Mouse (Mus musculus) midbrain, embryonic 10.5 days (tissue): ENCODE data around the gene Hap1. TPM values are rescaled to one million over a fixed set of nuclear protein-coding genes. Genes with fewer than 3 reads are reported as not detected.
"Not testable (repeated sequence)": the region's sequence is repeated elsewhere in the genome, so short reads cannot be mapped to it uniquely, and the experiment has no call there.

Source experiments
- DNase-seq: peaks from one replicate; pipeline ENCODE4 v3.0.0-alpha.2; 2017; ENCODE audit warnings: low spot score
- H3K27ac ChIP-seq: fragments of 300-500 bp; sonication (generic); replicated peaks from 2 replicates; pipeline ENCODE4 v1.5.1; 2016; ENCODE audit warnings: mild to moderate bottlenecking
- H3K27me3 ChIP-seq: fragments of 300-500 bp; sonication (generic); 2 replicates; pipeline ENCODE4 v1.6.1; 2016; ENCODE audit warnings: low read depth, mild to moderate bottlenecking; ENCODE audit not compliant: poor library complexity, severe bottlenecking
- H3K36me3 ChIP-seq: fragments of 300-500 bp; sonication (generic); 2 replicates; pipeline ENCODE4 v1.6.1; 2016; ENCODE audit warnings: mild to moderate bottlenecking, moderate library complexity
- H3K4me1 ChIP-seq: fragments of 300-500 bp; sonication (generic); 2 replicates; pipeline ENCODE4 v1.6.1; 2016
- H3K4me3 ChIP-seq: fragments of 300-500 bp; sonication (generic); 2 replicates; pipeline ENCODE4 v1.5.1; 2016; ENCODE audit warnings: mild to moderate bottlenecking, moderate library complexity
- H3K9me3 ChIP-seq: fragments of 300-500 bp; sonication (generic); replicated peaks from 2 replicates; pipeline ENCODE4 v1.6.1; 2016; ENCODE audit warnings: mild to moderate bottlenecking
- WGBS: fragments of 180-500 bp; shearing (Covaris S2); methylation state at CpG from one replicate; pipeline ENCODE4 v1.1.7; 2016; 5-methylcytosine and 5-hydroxymethylcytosine counted together
- polyA plus RNA-seq: library from polyadenylated mRNA; unstranded; fragments of >200 nt; fragmentation: Nextera tagmentation; extraction: Ambion mirVana; gene quantifications from 2 replicates; pipeline ENCODE4 v1.2.1, GENCODE M21; 2016

Gene Hap1
- polyA plus RNA-seq, 1 experiment from 2014 or later = 36.6 TPM

DNA sequence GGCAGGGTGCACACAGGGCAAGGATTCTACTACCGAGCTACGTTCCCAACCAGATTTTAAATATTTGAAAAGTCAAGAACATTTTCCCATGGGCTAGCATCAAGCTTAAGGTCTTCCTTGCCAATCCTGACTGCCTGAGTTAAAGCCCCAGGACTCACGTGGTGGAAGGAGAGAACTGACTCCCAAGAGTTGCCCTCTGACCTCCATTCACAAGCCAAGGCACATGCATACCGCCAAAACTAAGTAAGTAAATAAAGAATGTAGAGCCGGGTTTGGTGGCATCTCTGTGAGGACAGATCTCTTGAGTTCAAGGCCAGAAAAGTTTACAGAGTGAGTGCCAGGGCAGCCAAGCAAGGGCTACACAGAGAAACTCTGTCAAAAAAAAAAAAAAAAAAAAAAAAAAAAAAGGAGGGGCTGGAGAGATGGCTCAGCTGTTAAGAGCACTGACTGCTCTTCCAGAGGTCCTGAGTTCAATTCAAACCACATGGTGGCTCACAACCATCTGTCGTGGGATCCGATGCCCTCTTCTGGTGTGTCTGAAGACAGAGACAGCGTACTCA, 25.0 kb downstream of the Hap1 start:
- not testable (repeated sequence) for H3K9me3 ChIP-seq, H3K4me3 ChIP-seq, DNase-seq, H3K27ac ChIP-seq, H3K27me3 ChIP-seq, H3K36me3 ChIP-seq
- peaks cover 37% of the 10 kb centered on the region for H3K4me1 ChIP-seq
- 65% methylated on average over 8 of the region's 8 CpGs for WGBS

DNA sequence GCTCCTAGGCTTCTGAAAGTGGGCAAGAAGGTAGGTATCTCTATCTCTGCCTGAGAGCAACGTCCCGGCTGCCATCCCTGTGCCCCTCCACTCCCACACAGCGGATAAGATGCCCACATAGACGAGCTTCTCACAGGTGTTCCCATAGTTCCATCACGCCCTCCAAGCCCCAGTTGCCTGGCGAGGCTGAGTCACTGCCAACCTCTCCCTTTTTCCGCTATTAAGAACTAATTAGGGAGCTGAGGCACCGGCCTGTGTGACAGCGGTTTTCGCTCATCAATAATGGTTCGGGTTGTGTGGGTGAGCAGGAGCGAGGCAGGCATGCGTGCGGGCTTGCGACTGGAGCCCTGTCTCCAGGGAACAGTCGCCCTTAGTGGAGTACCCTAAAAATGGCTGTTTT, 25.7 kb downstream of the Hap1 start:
- H3K4me1 ChIP-seq = peaks cover 33% of the 10 kb centered on the region
- WGBS = 73% methylated on average over 16 of the region's 16 CpGs
- H3K36me3 ChIP-seq = no peaks in the 10 kb centered on the region
- H3K9me3 ChIP-seq = no peaks in the 10 kb centered on the region
- DNase-seq = no peak
- no peak overlapping the region for H3K4me3 ChIP-seq
- no peaks in the 10 kb centered on the region for H3K27me3 ChIP-seq
- no peak overlapping the region for H3K27ac ChIP-seq

DNA sequence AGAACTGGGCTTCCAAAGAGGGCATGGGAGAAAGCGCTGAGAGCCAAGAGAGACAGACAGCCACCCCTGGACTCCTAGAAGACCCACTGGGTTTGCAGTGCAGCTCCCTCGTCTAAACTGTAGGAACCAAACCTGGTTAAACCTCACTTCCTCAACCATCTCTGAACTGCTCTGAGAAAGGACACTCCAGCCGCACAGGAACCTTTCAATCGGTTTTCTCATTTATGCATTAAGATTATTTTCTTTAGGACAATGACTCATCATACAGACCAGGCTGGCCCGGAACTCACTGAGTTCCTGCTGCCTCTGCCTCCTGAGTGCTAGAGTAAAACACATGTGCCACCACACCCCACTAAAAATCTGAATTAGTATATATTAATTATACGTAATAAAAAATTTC, 28.2 kb downstream of the Hap1 start:
- Histone ChIP-seq H3K27me3 (no peaks in the 10 kb centered on the region), H3K36me3 (peaks cover 3% of the 10 kb centered on the region; the same call in 1 of the 2 replicates), H3K27ac (no peak overlapping the region), H3K4me3 (no peak overlapping the region), H3K4me1 (peaks cover 17% of the 10 kb centered on the region), H3K9me3 (no peaks in the 10 kb centered on the region)
- DNase-seq = no peak
- WGBS = 90% methylated on average over 6 of the region's 6 CpGs

GRCm38 (mm10) chr11:100327316-100327715, 28.6 kb downstream of the Hap1 start:
- 70% methylated on average over 11 of the region's 11 CpGs for WGBS
- no peaks in the 10 kb centered on the region for H3K9me3 ChIP-seq
- H3K27me3 ChIP-seq = no peaks in the 10 kb centered on the region
- H3K4me3 ChIP-seq = no peak overlapping the region
- peaks cover 7% of the 10 kb centered on the region for H3K36me3 ChIP-seq
- no peak for DNase-seq
- H3K4me1 ChIP-seq = peaks cover 12% of the 10 kb centered on the region
- no peak overlapping the region for H3K27ac ChIP-seq

- 79% methylated on average over 11 of the region's 11 CpGs for WGBS
These were observed 30.8 kb downstream of the Hap1 start for GRCm38 (mm10) chr11:100325062-100325629.

GRCm38 (mm10) chr11:100323578-100323977, 32.4 kb downstream of the Hap1 start:
- Histone ChIP-seq H3K36me3 (peaks cover 26% of the 10 kb centered on the region), H3K9me3 (no peaks in the 10 kb centered on the region), H3K4me1 (peaks cover 17% of the 10 kb centered on the region), H3K4me3 (no peak overlapping the region), H3K27ac (no peak overlapping the region), H3K27me3 (no peaks in the 10 kb centered on the region)
- WGBS = 14% methylated on average over 3 of the region's 3 CpGs
- peak; percentile 45 for DNase-seq

More at GRCm38 (mm10) chr11:100325062-100325629, 30.8 kb downstream of the Hap1 start:
- H3K9me3 ChIP-seq = no peaks in the 10 kb centered on the region
- no peak for DNase-seq
- no peaks in the 10 kb centered on the region for H3K27me3 ChIP-seq
- no peak overlapping the region for H3K4me3 ChIP-seq
- H3K4me1 ChIP-seq = peaks cover 12% of the 10 kb centered on the region
- H3K27ac ChIP-seq = no peak overlapping the region
- peaks cover 26% of the 10 kb centered on the region for H3K36me3 ChIP-seq

DNA sequence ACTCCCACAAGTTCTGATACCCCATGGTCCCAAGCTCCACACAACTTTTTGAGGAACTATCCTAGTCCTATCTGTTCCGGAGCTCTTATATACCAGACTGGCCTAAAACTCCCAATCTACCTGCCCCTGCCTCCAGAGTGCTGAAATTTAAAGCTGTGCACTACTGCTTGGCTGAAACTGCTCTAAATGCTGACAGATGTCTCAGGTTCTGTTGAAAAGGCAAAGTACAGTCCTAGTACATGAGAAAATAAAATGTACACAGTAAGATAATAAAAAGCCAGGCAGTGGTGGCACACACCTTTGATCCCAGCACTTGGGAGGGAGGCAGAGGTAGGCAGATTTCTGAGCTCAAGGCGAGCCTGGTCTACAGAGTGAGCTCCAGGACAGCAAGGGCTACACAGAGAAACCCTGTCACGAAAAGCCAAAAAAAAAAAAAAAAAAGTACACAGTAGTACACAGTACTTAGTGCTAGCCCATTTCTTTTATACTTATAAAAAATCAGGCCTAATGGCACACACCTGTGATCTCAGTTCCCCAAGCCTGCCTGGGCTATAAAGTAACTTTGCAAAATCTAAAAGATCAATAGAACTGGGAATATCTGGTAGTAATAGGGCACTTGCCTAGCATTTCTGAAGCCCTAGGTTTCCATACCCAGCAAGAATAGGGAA, 33.2 kb downstream of the Hap1 start:
- DNase-seq = no peak
- H3K9me3 ChIP-seq = no peaks in the 10 kb centered on the region
- no peak overlapping the region for H3K4me3 ChIP-seq
- peaks cover 26% of the 10 kb centered on the region for H3K36me3 ChIP-seq
- no peak overlapping the region for H3K27ac ChIP-seq
- no peaks in the 10 kb centered on the region for H3K27me3 ChIP-seq
- 65% methylated on average over 3 of the region's 3 CpGs for WGBS
- H3K4me1 ChIP-seq = peaks cover 17% of the 10 kb centered on the region

DNA sequence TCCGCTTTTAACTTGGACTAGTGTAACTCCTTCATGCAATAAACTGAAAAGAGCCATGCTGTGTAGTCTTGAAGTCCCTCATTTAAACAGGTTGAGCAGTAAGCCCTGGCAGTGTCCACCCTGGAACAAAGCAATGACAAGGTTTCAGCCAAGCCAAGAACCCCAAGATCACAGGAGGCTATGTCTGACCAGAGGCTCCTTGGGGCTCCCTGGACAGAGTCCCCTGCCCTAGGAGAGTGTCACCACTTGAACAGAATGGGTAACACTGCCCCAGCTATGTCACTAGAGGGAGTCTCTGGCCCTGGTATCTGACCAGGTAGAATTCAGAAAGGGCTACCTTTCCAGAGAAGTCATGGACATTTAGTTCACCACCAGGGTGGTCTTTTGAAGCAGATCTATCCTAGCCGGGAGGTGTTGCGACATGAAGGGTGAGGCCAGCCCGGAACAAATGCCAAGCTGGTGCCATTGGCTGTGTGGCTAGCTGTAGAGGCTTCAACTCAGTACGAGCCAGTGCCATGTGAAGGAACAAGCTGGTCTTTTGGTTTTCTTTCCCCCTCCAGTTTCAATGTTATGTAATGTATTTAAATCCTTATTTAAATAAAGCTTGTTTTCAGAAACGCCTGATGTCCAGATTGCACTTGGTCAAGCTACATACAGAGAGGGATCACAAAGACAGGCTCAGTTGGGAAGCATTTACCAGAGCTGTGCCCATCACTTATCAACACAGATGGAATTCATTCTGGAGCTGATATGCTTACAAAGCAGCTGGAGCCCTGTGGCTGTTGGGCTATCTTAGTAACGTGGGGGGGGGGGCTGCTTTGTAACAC, 34.2 kb downstream of the Hap1 start:
- whole genome bisulfite sequencing = 86% methylated on average over 7 of the region's 7 CpGs
- peak overlapping the region; percentile 12; the same call in 1 of the 2 replicates for H3K4me3 ChIP-seq
- not testable (repeated sequence) for H3K9me3 ChIP-seq, DNase-seq, H3K27ac ChIP-seq, H3K27me3 ChIP-seq
- peaks cover 10% of the 10 kb centered on the region for H3K4me1 ChIP-seq
- peaks cover 26% of the 10 kb centered on the region for H3K36me3 ChIP-seq

DNA sequence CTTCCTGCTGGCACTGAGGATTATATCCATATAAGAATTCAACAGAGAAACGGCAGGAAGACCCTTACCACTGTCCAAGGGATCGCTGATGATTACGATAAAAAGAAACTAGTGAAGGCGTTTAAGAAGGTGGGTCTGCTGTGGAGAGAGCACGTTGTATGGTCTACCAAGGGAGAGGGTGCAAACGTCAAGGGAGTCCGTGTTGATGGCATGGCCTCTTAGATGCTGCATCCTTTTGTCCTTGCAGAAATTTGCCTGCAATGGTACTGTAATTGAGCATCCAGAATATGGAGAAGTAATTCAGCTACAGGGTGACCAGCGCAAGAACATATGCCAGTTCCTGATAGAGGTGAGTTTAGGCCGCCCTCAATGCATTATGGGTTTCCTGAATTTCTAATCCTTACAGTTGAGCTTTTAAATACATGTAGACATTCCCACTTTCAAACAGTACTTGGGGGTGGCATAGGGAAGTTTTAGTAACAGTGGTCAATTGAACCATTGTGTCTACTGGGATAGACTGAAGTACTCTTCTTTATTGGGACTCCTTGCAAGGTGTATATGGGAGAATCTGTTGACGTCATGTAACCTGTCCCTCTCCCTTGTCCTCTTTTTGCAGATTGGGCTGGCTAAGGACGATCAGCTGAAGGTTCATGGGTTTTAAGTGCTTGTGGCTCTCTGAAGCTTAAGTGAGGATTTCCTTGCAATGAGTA, 35.1 kb downstream of the Hap1 start:
- H3K27ac ChIP-seq = peak overlapping the region; percentile 99
- H3K4me3 ChIP-seq = peak overlapping the region; percentile 93
- peaks cover 10% of the 10 kb centered on the region for H3K4me1 ChIP-seq
- H3K36me3 ChIP-seq = peaks cover 26% of the 10 kb centered on the region
- H3K9me3 ChIP-seq, H3K27me3 ChIP-seq, DNase-seq: not testable (repeated sequence)
- 19% methylated on average over 11 of the region's 11 CpGs for WGBS

- 0% methylated on average over 40 of the region's 40 CpGs for WGBS
- Histone ChIP-seq H3K4me3 (peak overlapping the region; percentile 93), H3K9me3 (no peaks in the 10 kb centered on the region), H3K4me1 (peaks cover 15% of the 10 kb centered on the region), H3K27ac (peak overlapping the region; percentile 99), H3K36me3 (peaks cover 26% of the 10 kb centered on the region), H3K27me3 (no peaks in the 10 kb centered on the region)
- DNase-seq = peak; percentile 98
These were observed 35.7 kb downstream of the Hap1 start for GRCm38 (mm10) chr11:100320172-100320630.

- no peaks in the 10 kb centered on the region for H3K27me3 ChIP-seq
- under 1% methylated on average over 55 of the region's 58 CpGs for WGBS
- H3K4me3 ChIP-seq = peak within 1 kb of the TSS; percentile 93
- peaks cover 26% of the 10 kb centered on the region for H3K36me3 ChIP-seq
- H3K27ac ChIP-seq = peak within 1 kb of the TSS; percentile 99
- H3K9me3 ChIP-seq = no peaks in the 10 kb centered on the region
- DNase-seq = peak; percentile 100
- H3K4me1 ChIP-seq = peaks cover 21% of the 10 kb centered on the region
These were observed 36.3 kb downstream of the Hap1 start, which contains the start of gene Eif1 for GRCm38 (mm10) chr11:100319492-100320171. Gene Eif1, plus strand, starts transcription at chr11:100319885.
